Mouse (Mus musculus) induced T-regulatory cell, adult 2 months (primary cell): ENCODE measurements at regions not wholly inside any gene's neighbourhood (a gene's known extent, or its start where the extent isn't known, plus 50 kb on each side); places are given as distances from the start of the nearest gene placed in this dataset.

Experiments used
- DNase-seq: peaks from one replicate; pipeline ENCODE4 v3.0.0-alpha.2; 2012; ENCODE audit warnings: low read depth

DNA sequence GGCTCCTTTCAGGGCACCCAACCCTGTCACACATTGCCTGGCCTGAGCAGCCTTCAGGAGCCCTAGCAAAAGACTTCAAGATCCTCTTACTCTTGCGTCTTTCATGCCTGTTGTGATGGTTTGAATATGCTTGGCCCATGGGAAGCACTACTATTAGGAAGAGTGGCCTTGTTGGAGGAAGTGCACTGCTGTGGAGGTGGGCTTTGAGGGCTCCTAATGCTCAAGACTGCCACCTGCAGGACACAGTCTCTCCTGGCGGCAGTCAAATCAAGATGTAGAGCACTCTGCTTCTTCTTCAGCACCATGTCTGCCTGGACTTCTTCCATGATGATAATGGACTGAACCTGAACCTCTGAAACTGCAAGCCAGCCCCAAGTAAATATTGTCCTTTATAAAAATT, 73.0 kb downstream of the Tsen15 start:
- DNase-seq, result peak; percentile 53

DNA sequence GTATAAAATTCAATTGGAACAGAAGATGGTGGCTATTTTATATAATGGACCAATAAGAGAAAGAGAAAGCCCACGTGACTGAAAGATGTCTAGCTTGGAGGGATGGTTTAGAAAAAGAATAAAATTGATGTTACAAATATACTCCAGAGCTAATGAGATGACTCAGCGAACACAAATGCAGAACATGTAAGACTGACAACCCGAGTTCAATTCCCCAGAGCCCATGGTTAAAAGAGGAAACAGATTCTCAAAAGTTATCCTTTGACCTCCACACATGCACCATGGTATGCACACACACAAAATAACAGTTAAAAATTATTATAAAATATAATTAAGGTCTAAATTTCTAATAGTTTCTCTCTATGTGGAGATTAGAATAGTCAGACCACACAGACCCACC, 81.0 kb downstream of the Tsen15 start:
- no peak for DNase-seq

DNA sequence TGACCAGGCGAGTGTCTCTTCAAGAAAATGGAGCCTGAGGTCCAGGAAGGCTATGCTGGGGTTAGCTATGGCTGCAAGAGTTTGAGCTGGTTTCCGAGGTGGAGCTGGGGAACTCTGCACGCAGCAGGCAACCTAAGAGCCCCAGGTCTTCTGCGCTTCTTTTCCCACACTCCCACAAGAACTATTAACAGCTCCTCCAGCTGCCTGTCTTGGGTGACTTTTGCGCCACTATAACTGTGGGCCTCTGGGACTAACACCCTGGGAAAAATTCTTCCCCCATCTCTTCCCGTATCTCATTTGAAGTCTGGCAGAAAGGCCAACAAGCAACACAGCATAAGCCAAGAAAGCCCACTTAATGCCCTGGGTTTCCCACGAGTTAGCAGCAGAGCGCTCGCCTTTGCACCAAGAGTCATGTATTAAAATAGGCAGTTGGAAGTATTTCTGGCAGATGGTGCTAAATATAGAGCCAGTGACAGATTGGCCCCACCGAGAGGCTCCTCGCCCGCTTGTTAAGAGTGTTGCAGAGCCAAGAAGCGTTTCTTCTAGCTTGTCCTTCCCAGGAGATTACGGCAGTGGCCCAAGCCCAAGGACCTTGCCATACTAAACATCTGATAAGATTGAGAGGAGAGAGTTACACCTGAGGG, 81.9 kb downstream of the Tsen15 start:
- no peak for DNase-seq

DNA sequence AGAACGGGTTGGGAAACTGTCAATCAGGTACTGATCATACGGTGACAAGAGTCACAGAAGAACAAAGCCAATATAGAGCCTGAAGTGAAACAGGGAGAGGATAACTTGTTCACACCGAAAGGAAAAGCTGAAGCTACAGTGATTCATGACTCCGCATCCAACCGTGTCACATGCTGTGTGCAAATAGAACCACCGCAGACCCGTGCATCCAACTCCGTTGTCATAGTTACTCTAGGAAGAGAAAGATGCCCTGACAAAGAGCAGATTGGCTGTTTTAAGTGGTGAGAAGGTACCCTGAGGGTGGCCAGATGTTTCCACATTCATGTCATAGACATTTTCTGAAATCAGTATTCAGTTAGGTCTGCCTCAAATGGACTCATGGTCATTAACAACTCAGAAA, 85.1 kb downstream of the Tsen15 start:
- no peak for DNase-seq

DNA sequence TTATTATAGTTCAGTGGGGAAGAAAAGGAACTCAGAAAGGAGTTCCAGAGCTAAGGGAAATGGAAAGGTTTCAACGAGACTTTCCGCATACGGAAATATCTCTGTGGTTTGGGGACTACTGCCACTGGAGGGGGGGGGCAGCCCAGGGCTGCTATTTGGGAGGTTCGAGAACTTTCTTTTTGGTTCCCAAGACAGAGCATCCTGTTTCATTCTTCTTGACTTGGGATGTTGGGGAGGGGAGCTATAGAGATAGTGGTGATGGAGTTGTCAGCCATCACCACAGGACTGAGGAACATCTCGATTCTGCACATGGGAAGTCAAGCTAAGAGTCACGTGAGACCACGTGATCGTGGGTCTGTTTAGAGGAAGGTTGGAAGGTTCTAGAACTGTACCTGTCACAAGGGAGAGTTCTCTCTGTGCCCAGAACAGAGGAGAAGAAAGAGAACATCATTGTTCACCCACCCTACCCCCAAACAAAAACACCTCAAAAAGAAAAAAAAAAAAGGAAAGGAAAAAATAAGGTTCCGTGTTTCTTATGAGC, 94.2 kb downstream of the Tsen15 start:
- DNase-seq, result no peak

DNA sequence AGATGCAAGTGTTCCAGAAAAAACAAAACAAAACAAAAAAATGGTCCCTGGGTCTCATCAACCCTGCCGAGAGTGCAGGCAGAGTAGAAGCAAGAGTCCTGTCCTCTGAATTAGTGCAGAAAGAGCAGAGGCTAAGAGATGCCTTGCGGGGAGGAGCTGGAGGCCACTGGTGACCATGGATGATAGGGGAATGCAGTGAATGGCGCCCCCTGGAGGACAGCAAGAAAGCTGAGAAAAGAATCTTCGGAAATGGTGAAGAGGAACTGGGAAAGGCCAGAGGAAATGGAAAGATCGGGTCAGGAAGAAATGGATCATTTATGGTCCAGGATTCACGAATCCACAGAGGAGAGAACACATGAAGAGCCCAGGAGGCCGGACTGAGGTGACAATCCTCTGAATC, 95.7 kb downstream of the Tsen15 start:
- peak; percentile 78 for DNase-seq

DNA sequence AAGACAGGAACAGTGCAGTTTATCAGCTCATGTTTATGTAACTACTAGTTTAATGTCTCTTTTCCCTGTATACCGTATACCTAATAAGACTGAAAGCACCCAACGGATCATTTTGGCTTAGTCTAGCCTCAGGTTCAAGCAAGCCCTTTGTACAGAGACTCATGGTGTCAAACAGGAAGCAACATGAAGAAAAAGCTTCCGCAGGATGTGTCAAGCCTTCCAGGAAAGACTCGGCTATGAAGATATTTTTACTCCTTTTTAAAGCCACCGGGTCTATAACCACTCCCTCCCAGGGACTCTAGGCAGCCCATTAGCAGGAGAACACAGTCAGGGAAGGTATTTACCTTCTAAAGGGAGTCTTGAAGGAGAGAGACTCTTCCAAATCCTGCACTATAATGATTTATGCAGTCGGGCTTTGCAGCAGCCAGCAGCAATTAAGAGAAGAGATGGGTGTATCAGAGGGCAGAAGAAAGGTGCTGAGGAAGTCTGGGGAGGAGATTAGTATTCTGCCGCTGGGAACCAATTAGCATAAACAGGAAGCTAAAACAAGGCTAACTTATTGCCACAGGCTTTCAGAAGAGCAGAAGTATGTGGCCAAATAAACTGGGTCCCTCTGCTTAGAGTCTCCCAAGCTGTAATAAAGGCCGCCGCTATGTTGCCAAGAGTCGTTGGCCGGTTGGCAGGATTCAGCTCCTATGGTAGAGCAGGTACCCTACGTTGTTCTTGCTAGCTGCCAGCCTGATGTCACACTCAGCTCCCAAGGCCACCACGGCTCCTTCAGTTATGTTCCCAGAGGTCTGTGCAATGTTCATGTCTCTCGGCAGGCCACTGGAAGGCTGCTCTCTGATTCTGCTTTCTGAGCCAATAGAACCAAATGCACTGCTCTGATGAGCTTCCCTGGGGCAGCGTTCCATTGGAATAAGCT, 98.7 kb downstream of the Tsen15 start:
- peak; percentile 74 for DNase-seq

DNA sequence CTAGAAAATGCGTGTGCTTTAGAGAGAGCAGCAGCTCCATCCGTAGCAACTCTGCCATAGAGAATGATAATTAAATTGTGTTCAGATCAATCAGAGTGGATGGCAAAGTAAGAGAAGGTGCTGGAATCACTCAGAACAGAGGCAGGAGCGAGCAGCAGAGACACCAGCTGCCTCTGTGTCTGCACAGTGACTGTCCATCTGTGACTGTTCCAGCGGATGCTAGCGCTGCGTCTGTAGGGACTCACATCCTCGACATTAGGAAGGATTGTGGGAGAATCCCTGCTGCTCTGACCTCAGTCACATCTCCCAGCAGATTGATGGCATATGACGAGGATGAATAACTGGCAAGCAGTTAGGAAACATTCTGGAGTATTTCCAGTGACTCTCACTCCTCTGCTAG, 99.8 kb downstream of the Tsen15 start:
- DNase-seq, result no peak

DNA sequence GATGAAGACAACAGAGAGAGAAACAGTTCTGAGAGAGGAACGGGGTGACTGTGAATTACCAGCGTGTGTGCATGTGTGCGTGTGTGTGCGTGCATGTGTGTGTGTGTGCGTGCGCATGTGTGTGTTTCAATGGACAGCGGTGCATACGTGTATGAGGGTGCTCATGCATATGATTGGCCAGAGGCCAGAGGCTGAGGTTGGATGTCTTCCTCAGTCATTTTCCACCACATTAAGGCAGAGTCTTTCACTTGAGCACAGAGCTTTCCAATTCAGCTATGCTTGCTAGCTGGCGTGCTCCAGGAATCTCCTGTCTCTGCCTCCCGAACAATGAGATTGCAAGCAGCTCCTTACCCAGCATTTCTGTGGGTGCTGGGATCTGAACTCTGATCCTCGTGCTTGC, 104.4 kb downstream of the Tsen15 start:
- no peak for DNase-seq

DNA sequence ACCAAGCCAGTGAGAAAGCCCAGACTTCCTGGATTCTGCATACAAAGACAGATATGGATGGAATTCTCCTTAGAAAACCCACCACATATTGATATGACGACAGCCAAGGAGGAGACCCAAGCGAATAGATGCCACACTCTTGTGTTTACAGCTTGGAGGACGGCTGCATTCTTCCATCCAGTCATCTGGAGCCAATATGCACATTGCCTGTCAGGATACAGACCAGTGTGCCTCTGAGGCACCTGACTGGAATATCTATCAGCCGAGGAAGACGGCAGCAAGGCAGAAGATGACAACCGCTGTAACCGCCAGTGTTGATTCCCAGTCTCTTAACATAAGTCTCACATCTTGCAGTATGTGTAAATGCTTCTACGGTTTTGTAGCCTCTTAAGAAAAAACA, 105.3 kb downstream of the Tsen15 start:
- DNase-seq, result no peak

DNA sequence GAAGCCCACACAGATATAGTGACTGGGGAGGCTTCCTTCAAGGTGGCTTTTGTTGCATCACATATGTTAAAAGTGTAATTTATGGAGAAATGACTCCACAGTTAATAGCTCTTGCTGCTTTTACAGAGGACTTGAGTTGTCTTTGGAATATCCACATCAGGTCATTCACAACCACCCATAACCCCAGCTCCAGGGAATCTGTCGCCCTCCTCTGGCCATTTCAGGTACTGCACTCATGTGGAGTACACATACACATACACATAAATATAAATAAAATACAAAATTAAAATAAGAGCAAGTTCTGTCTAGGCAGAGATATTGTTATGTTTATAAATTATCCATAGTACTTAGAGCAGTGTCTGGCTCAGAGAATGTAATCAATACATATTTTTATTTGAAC, 106.5 kb downstream of the Tsen15 start:
- DNase-seq, result peak; percentile 52

DNA sequence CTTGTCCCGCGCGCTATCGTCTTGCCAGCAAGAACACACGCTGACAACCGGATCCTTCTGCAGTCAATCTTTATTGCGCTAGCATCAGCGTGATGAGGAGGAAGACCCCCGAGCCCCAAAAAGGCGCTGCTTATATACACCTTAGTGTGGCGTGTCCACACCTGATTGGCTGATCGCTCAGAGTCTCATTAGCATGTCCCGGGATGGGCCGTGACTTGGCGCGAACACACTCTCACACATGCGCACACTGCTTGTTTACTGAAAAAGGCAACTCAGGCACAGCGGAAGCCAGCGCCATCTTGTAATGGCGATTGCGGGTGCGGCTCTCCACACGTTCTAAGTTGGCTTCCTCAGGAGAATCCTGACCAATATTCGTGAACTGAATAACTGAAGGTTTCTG, 111.5 kb downstream of the Tsen15 start:
- DNase-seq, result no peak

DNA sequence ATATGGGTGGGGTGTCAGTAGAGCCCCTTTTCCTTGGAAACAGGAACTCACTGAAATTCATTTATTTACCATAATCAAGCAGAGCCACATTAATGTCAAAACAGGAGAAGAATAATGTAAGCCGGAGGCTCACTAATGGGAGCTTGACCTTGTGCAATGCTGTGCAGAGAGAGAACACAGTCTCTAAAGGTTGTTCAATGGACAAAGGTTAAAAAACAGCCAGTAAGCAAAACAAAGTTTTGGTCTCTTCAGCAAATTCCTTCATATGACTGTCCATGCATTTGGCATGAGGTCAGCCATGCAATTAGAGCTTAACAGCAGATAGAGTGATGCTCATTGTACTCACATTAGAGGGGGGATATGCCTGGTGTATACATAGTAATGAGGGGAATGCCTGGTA, 113.1 kb downstream of the Tsen15 start:
- DNase-seq, result no peak

DNA sequence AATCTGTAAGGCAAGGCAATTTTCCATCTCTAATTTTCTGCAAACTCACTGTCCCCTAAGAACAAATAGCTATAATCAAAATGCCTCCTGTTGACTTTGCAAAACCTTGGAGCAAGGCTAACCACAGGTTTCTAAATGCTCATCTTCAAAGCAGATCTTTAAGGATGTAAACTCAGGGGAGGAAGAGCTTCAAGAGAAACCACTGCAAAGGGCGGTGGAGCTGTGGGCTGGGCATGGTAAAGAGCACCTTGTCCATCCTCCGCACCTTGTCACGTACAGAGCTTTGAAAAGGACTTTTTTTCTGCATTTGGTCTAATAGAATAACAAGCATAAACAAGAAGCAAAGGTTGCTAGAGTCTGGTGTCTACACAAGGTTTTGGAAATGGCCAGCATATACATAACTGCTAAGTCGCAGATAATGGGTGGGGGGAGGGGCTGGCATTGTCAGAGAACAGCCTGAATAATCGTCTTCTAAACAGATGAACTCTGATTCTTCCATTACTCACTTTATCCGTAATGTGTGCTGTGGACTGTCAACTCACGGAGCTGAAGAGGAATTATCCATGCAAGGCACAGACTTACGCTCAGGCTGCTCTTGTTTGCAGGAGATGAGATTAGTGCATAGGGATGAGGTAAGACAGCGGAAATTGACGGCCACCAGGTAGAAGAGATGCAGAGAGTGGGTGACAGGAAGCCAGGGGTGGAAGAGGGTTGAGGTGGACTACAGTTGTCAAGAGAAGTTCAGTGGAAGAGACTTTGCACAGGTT, 116.4 kb downstream of the Tsen15 start:
- DNase-seq, result peak; percentile 14

DNA sequence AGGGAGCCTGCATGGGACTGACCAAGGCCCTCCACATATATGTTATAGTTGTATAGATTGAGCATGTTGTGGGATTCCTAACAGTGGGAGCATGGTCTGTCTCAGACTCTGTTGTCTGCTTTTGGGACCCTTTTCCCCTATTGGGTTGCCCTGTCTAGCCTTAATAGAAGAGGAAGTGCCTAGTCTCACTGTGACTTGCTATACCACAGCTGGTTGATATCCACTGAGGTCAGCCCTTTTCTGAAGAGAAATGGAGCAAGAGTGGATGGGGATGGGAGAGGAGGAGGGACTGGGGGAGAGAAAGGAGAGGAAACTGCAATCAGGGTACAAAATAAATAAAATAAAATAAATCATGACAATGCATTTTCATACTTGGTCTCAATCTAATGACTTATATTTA, 120.1 kb downstream of the Tsen15 start:
- DNase-seq, result no peak

DNA sequence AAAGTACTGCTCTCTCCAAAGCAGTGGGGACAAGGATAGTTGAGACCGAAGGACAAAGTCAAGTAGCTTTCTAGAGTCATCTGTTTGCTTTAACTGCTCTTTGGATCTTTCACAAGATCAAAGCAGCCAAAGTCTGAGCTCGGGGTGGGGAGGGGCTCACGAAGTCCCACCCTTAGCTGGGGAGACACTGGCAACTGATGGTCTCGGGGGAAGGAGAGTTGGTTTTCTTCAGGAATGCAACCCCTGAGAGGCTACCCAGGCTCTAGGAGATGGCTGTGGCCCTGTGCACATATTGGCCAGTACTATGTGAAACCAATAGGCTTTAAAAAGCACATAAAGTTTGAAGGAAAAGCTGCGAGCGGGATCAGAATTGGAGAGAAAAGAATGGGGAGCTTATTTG, 121.5 kb downstream of the Tsen15 start:
- no peak for DNase-seq

DNA sequence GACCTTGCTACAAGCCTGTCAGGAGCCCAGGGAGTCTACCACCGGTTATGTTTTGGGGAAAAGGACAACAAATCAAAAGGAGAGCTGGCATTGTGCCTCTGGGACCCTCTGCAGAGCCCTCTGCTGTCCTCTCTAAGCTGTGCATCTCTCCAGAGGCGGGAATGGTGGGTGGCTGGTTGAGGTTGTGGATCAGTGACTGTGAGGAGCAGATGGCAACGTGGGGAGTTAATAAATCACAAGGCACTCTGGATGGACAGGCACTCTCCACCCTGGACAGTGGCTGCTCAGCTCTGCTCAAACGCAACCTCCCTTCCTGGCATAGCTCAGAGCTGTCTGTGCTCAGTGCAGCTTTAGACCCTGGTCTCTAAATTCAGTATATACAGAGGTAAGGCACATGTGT, 125.0 kb downstream of the Tsen15 start:
- no peak for DNase-seq

DNA sequence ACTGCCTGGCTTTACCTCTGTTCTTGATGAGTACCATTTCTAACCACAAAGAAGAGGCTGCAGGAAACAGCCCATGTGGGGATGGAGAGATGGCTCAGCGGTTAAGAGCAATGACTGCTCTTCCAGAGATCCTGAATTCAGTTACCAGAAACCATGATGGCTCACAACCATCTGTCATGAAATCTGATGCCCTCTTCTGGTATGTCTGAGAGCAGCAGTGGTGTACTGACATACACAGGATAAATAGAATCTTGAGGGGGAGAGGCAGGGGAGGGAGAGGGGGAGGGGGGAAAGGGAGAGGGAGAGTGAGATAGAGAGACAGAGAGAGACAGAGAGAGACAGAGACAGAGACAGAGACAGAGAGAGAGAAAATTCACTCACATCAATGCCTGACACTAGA, 125.5 kb downstream of the Tsen15 start:
- no peak for DNase-seq

DNA sequence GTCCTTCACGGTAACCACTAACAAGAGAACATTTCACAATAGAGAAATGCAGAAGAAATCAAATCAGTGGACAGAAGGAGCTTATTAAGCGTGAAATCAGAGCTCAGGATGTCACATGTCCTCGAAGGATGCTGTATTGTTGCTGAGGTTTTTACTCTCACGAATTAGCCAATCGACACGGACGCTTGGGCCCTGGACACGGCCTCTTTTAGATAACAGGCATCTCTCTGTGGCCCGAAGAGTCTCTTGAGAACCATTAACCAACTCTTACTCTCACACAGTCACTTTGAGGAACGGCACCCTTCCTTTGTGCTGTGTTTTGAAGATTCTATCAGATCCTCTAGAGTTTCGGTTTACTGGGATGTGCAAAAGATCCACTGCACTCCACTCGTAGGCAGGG, 128.2 kb downstream of the Tsen15 start:
- DNase-seq, result no peak

DNA sequence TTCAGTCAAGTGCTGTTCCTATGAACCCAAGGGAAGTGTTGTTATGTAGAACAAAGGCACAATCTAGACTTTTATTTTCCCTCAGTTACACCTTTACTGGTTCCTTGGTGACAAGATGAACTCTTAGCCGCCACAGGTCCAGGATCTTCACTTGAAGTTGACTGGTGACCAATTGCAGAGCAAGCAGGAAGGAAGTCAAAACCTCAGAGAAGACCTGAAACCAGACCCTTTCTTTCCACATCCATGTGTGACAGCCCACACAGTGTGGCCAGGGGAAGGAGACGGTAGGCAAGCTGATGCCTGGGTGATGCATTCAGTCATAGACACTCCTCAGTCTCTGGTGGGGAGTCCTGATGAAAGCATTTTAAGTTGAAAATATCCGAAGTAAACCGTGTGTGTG, 132.6 kb downstream of the Tsen15 start:
- DNase-seq, result peak; percentile 61

DNA sequence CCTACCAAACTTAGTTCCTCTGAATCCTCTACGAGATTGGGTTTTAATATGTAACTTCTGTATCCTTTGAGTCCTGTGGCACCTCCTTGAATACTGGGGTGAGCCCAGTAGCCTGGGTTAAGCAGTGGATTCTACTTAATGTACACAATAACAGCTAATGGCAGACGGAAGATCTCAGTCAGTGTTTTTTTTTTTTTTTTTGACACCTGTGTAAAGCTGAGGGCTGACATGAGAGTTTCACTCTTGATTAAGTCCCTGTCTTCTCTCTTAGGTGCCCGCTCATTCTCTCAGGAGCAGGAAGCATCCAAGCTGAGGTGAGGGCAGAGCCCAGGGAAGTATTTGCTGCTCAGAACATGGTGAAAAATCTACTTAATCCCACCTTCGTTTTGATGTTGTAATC, 133.0 kb downstream of the Tsen15 start:
- DNase-seq, result no peak

DNA sequence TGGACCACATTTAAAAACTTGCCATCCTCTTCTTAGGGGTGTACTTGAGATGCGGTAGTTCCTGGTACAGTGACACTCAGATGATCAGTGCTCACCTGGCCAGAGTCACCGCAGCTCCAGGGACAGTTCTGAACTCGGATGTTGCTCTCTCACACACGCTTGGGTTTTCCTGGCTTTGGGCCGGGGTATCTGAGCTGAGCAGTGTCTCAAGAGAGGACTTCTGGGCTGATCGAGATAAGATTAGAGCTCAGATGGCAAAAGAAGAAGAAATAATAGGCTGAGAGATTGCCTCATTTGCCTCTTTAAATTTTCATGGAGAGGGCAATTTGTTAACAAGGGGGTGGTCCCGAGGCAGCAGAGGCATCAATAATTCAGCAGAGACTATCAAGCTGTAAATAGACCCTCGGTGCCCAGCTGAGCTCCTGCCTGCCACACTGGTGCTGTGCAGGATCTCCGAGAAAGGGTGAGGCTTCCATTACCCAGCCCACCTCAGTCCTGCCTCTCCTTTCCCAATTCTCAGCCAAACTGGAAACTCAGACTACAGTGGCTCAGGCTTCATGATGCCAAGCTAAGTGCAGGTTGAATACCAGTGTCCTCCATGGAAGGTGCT, 133.7 kb downstream of the Tsen15 start:
- no peak for DNase-seq
